Mouse (Mus musculus) spleen, adult 2 months (tissue): ENCODE results near the gene Rngtt.

Experiments
- CTCF ChIP-seq: fragments of 200-500 bp; IDR thresholded peaks from 2 replicates; pipeline ENCODE4 v1.5.1; 2011; ENCODE audit warnings: mild to moderate bottlenecking, inconsistent platforms; ENCODE audit not compliant: insufficient read depth, insufficient read length, insufficient replicate concordance; ENCODE audit errors: extremely low read depth
- POLR2A ChIP-seq: fragments of 200-500 bp; IDR thresholded peaks from 2 replicates; pipeline ENCODE4 v1.6.1; 2011; ENCODE audit warnings: low read depth, low read length, inconsistent platforms

DNA sequence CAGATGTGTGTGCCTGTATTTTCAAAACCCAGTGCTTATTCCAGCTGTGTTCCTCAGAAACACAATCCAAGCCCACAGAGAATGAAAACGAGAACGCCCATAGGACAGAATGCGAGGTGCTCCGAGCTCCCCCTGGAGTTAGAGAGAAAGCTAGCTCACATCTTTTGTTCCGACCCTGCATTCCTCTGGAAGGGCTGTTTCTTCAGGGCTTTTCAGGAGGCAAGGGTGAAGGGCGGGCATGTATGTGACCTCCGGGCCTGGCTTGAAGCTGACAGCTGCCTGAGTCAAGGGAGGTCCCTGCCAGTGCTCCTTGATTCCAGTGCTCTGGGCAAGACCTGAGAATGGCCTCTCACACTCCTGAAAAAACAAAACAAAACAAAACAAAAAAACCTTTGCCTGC lies 216.0 kb downstream of the Rngtt start:
- TF ChIP-seq POLR2A (no peak), CTCF (no peak)
